Mouse (Mus musculus): Measurements from ENCODE around the gene Pfkfb3. TPM values are rescaled to one million over a fixed set of nuclear protein-coding genes. Genes with fewer than 3 reads are reported as not detected.

Gene Pfkfb3
- polyA plus RNA-seq, 1 experiment: 48.0 TPM

- no peak for DNase-seq (ENCODE audit: low read depth)
- TF ChIP-seq CTCF (IDR thresholded peaks at IDR 0.05; ENCODE audit: borderline replicate concordance, extremely low read depth, insufficient read depth, insufficient read length) (no peak), POLR2A (IDR thresholded peaks at IDR 0.05; ENCODE audit: borderline replicate concordance, extremely low read depth, insufficient read depth, insufficient read length, poor library complexity, severe bottlenecking) (no peak)
These were observed 27.8 kb downstream of the Pfkfb3 start for GRCm38 (mm10) chr2:11526063-11526462.

DNA sequence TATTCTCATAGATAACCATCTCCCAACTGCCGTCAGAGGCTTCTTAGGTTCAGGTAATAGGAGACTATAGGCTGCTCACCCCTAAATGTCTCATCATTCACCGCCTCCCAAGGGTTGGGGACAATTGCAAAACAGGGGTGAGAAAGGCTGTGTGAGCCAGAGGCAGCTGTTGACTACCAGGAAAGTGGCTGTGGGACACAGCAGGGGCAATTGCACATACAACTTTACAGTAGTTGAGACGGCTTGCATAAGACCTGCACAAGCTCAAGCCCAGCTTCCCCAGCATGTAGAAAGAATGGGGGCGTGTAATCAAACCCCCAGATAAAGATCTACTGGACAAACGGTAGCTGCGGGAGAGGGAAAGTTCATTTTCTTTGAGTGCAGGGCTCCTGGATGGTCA, 29.1 kb downstream of the Pfkfb3 start:
- no peak for DNase-seq (ENCODE audit: low read depth)
- TF ChIP-seq POLR2A (IDR thresholded peaks at IDR 0.05; ENCODE audit: borderline replicate concordance, extremely low read depth, insufficient read depth, insufficient read length, poor library complexity, severe bottlenecking): no peak
- TF ChIP-seq CTCF (IDR thresholded peaks at IDR 0.05; ENCODE audit: borderline replicate concordance, extremely low read depth, insufficient read depth, insufficient read length): no peak

DNA sequence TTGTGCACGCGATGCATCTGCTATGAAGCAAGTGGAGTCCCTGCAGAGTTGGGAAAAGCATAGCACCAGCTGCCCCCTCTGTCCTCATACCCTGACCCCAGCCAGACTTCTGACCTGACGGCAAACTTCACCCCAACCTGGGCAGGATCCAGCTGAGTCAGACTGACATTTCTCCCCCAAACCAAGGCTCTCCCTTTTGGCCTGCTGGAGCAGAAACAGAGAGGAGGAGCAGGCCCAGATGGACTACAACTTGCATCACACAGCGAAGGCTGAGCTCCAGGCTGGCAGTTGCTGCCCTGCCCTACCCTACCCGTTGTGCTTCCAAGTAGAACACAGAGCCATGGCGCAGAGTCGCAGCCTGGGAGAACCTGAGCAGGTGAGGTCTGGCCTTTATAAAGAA, 32.1 kb downstream of the Pfkfb3 start:
- TF ChIP-seq CTCF (IDR thresholded peaks at IDR 0.05; ENCODE audit: borderline replicate concordance, extremely low read depth, insufficient read depth, insufficient read length) (no peak), POLR2A (IDR thresholded peaks at IDR 0.05; ENCODE audit: borderline replicate concordance, extremely low read depth, insufficient read depth, insufficient read length, poor library complexity, severe bottlenecking) (no peak)

GRCm38 (mm10) chr2:11520786-11521185, 33.1 kb downstream of the Pfkfb3 start:
- TF ChIP-seq POLR2A (IDR thresholded peaks at IDR 0.05; ENCODE audit: borderline replicate concordance, extremely low read depth, insufficient read depth, insufficient read length, poor library complexity, severe bottlenecking): no peak
- no peak for TF ChIP-seq CTCF (IDR thresholded peaks at IDR 0.05; ENCODE audit: borderline replicate concordance, extremely low read depth, insufficient read depth, insufficient read length)
- no peak for DNase-seq (ENCODE audit: low read depth)

More for the DNA sequence above, 32.1 kb downstream of the Pfkfb3 start:
- DNase-seq (ENCODE audit: low read depth): no peak

- DNase-seq (ENCODE audit: low read depth): no peak
- no peak for TF ChIP-seq POLR2A (IDR thresholded peaks at IDR 0.05; ENCODE audit: borderline replicate concordance, extremely low read depth, insufficient read depth, insufficient read length, poor library complexity, severe bottlenecking)
- no peak for TF ChIP-seq CTCF (IDR thresholded peaks at IDR 0.05; ENCODE audit: borderline replicate concordance, extremely low read depth, insufficient read depth, insufficient read length)
These were observed 38.0 kb downstream of the Pfkfb3 start for GRCm38 (mm10) chr2:11515828-11516227.

DNA sequence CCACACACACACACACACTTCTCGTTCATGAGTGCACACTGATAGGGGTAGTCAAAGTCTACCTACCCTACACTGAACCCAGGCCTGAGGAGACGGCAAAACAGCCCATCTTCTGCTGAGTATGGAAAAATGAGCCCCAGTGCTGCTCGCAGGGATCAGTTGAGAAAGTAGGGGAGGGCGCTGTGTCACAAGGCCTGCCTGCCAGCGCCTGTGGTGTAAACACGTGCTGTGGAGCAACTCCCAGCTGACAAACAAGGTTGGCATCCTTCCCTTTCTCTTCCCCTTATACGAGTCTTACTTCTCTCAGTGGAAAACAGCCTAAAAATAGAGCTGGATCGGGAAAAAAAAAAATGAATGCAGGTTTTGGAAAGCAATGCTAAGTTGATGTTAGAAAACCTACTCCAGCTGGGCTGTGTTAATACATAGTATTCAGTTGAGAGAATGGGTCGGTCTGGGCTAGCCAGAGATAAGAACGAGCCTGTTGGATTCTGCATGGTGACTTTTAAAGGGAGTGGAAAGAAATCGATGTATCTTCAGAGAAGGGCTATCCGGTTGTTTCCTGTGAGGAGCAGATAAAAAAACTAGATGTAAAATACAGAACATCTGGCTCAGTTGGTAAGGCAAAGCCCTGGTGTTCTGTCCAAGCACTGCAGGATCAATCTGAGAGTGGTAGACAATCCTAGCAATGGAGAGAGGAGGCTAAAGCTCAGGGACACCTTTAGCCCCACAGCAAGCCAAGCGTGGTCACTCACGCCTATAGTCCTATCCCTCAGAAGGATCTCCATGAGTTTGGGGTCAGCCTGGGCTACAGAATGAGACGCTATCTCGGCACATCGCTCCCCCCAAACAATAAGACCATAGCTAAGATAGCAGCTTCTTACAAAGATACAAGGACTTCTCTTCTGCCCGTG, 40.6 kb downstream of the Pfkfb3 start:
- no peak for TF ChIP-seq CTCF (IDR thresholded peaks at IDR 0.05; ENCODE audit: borderline replicate concordance, extremely low read depth, insufficient read depth, insufficient read length)
- peak; percentile 56 for DNase-seq (ENCODE audit: low read depth)

GRCm38 (mm10) chr2:11512127-11512526, 41.8 kb downstream of the Pfkfb3 start:
- DNase-seq (ENCODE audit: low read depth): no peak
- TF ChIP-seq CTCF (IDR thresholded peaks at IDR 0.05; ENCODE audit: borderline replicate concordance, extremely low read depth, insufficient read depth, insufficient read length) (no peak), POLR2A (IDR thresholded peaks at IDR 0.05; ENCODE audit: borderline replicate concordance, extremely low read depth, insufficient read depth, insufficient read length, poor library complexity, severe bottlenecking) (no peak)

DNA sequence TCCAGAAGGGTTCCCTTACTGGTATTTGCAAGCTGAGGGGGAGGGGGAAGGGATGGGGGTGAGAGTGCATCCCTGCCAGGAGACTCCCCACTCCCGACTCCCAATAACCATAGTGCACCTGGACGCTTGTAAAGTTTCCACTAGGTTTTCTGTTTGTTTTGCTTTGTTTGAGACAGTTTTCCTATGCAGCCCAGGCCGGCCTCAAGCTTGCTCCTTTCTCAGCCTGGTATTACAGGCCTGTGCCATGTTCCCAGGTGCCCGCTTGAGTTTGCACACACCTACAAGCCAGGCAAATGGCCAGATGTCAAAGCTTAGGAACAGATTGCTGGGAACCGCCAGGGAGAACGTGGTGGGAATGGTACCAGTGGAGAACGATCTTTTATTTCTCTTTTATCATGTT, 50.1 kb downstream of the Pfkfb3 start:
- DNase-seq (ENCODE audit: low read depth): no peak
- no peak for TF ChIP-seq CTCF (IDR thresholded peaks at IDR 0.05; ENCODE audit: borderline replicate concordance, extremely low read depth, insufficient read depth, insufficient read length)
- no peak for TF ChIP-seq POLR2A (IDR thresholded peaks at IDR 0.05; ENCODE audit: borderline replicate concordance, extremely low read depth, insufficient read depth, insufficient read length, poor library complexity, severe bottlenecking)

- 0 out of 2 replicates have a peak, but pooled peaks have one; percentile 25 for TF ChIP-seq POLR2A (IDR thresholded peaks at IDR 0.05; ENCODE audit: borderline replicate concordance, extremely low read depth, insufficient read depth, insufficient read length, poor library complexity, severe bottlenecking)
- no peak for TF ChIP-seq CTCF (IDR thresholded peaks at IDR 0.05; ENCODE audit: borderline replicate concordance, extremely low read depth, insufficient read depth, insufficient read length)
- peak; percentile 94 for DNase-seq (ENCODE audit: low read depth)
These were observed 50.9 kb downstream of the Pfkfb3 start for GRCm38 (mm10) chr2:11502901-11503431.

DNA sequence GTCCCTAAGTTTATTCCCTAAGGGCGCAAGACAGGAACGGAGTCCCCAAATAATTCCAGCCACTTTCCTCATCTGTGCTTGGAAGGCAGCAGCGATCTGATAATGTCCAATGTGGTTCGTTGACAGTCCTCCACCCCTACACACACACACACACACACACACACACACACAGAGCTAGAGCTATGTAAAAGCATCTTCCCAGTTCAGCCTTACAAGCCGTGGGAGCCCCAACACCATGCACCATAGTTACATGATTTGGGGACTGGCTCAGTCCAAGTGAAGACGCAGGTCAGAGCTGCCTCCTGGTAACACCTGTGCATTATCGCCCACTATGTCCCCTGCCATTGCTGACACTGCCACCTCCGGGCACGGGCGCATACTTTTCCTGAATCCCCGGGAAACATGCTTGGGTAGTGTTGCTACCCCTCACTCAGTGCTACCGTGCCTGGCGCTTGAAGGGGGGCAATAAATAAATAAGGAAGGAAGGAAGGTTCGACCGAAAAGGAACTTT, 51.6 kb downstream of the Pfkfb3 start:
- no peak for DNase-seq (ENCODE audit: low read depth)
- TF ChIP-seq CTCF (IDR thresholded peaks at IDR 0.05; ENCODE audit: borderline replicate concordance, extremely low read depth, insufficient read depth, insufficient read length): no peak
- TF ChIP-seq POLR2A (IDR thresholded peaks at IDR 0.05; ENCODE audit: borderline replicate concordance, extremely low read depth, insufficient read depth, insufficient read length, poor library complexity, severe bottlenecking): no peak

- DNase-seq (ENCODE audit: low read depth): peak; percentile 96
- TF ChIP-seq CTCF (IDR thresholded peaks at IDR 0.05; ENCODE audit: borderline replicate concordance, extremely low read depth, insufficient read depth, insufficient read length): peak; percentile 93
- peak; percentile 77 for TF ChIP-seq POLR2A (IDR thresholded peaks at IDR 0.05; ENCODE audit: borderline replicate concordance, extremely low read depth, insufficient read depth, insufficient read length, poor library complexity, severe bottlenecking)
These were observed 52.3 kb downstream of the Pfkfb3 start for GRCm38 (mm10) chr2:11501301-11502254.

Measured in brain, embryonic 14.5 days (tissue).